Mouse (Mus musculus): ENCODE results near the gene 4930404N11Rik.

Gene 4930404N11Rik

GRCm38 (mm10) chr10:81382039-81382438 lies 16.4 kb upstream of the 4930404N11Rik start:
- peak; percentile 99 for DNase-seq (ENCODE audit: extremely low read depth, low read depth)

GRCm38 (mm10) chr10:81379809-81380378 lies 14.3 kb upstream of the 4930404N11Rik start:
- no peak for DNase-seq (ENCODE audit: extremely low read depth, low read depth)

- DNase-seq (ENCODE audit: extremely low read depth, low read depth): no peak
Observed at GRCm38 (mm10) chr10:81379183-81379553, 13.6 kb upstream of the 4930404N11Rik start.

GRCm38 (mm10) chr10:81378553-81379182 lies 13.1 kb upstream of the 4930404N11Rik start:
- DNase-seq (ENCODE audit: extremely low read depth, low read depth): peak; percentile 96

GRCm38 (mm10) chr10:81377793-81378552 lies 12.4 kb upstream of the 4930404N11Rik start, which contains the start of gene Fzr1:
Fzr1 (minus strand) TSS chr10:81378516.
- no peak for DNase-seq (ENCODE audit: extremely low read depth, low read depth)

GRCm38 (mm10) chr10:81377362-81377664 lies 11.7 kb upstream of the 4930404N11Rik start:
- no peak for DNase-seq (ENCODE audit: extremely low read depth, low read depth)

GRCm38 (mm10) chr10:81376561-81377361 lies 11.1 kb upstream of the 4930404N11Rik start:
- DNase-seq (ENCODE audit: extremely low read depth, low read depth): no peak

- no peak for DNase-seq (ENCODE audit: extremely low read depth, low read depth)
Observed at GRCm38 (mm10) chr10:81375322-81375721, 9.7 kb upstream of the 4930404N11Rik start.

- DNase-seq (ENCODE audit: extremely low read depth, low read depth): no peak
Observed at GRCm38 (mm10) chr10:81367207-81367495, 1.5 kb upstream of the 4930404N11Rik start.

- DNase-seq (ENCODE audit: extremely low read depth, low read depth): no peak
Observed at GRCm38 (mm10) chr10:81366477-81367206, 1.0 kb upstream of the 4930404N11Rik start.

GRCm38 (mm10) chr10:81365073-81365472 lies 543 bp downstream of the 4930404N11Rik start:
- DNase-seq (ENCODE audit: extremely low read depth, low read depth): no peak

- no peak for DNase-seq (ENCODE audit: extremely low read depth, low read depth)
Observed at GRCm38 (mm10) chr10:81364666-81365065, 950 bp downstream of the 4930404N11Rik start.

GRCm38 (mm10) chr10:81363436-81364346 lies 1.9 kb downstream of the 4930404N11Rik start:
- no peak for DNase-seq (ENCODE audit: extremely low read depth, low read depth)

- DNase-seq (ENCODE audit: extremely low read depth, low read depth): no peak
Observed at GRCm38 (mm10) chr10:81362336-81362949, 3.2 kb downstream of the 4930404N11Rik start.

GRCm38 (mm10) chr10:81360721-81361120 lies 4.9 kb downstream of the 4930404N11Rik start:
- DNase-seq (ENCODE audit: extremely low read depth, low read depth): no peak

GRCm38 (mm10) chr10:81358841-81359240 lies 6.8 kb downstream of the 4930404N11Rik start:
- no peak for DNase-seq (ENCODE audit: extremely low read depth, low read depth)

- DNase-seq (ENCODE audit: extremely low read depth, low read depth): no peak
Observed at GRCm38 (mm10) chr10:81358209-81358608, 7.4 kb downstream of the 4930404N11Rik start.

GRCm38 (mm10) chr10:81356991-81357844 lies 8.4 kb downstream of the 4930404N11Rik start, which contains the start of gene Mfsd12:
Mfsd12 (plus strand) TSS chr10:81357491.
- no peak for DNase-seq (ENCODE audit: extremely low read depth, low read depth)
